Mouse (Mus musculus): ENCODE data around the gene Rprd1b.

GRCm38 (mm10) chr2:158163034-158163433 lies 134.7 kb downstream of the Rprd1b start:
- TF ChIP-seq CTCF (IDR thresholded peaks at IDR 0.05; ENCODE audit: low read depth) (no peak), EP300 (IDR thresholded peaks at IDR 0.05; ENCODE audit: low read depth) (no peak)
